In genomic region chr7:30619202-30619601, GRCm38 (mm10) we compare ENCODE assay signal across 9 mouse cellular contexts. TPM values are rescaled to one million over a fixed set of nuclear protein-coding genes. Genes with fewer than 3 reads are reported as not detected.
DNase-seq lines count a peak whose midpoint lies in the region; ATAC-seq lines count a peak whose summit lies in the region.
"Had no signal": no experiment of that assay in that cellular context is flagged by ENCODE, and none has a peak within 500 bp of the region (broad histone marks: within the 10 kb centered on the region; RNA-seq: fewer than 3 reads in every experiment).

No protein-coding gene starts in this region.

- H3K9me3 ChIP-seq in hindbrain, embryonic 10.5 days: no peaks in the 10 kb centered on the region
- no peaks in the 10 kb centered on the region for H3K9me3 ChIP-seq in hindbrain, embryonic 12.5 days (replicated peaks)

- H3K36me3 ChIP-seq in hindbrain, embryonic 10.5 days: peaks cover 90% of the 10 kb centered on the region
- H3K36me3 ChIP-seq in hindbrain, embryonic 12.5 days: peaks cover 69% of the 10 kb centered on the region

- WGBS in hindbrain, embryonic 10.5 days: 80% methylated on average over 3 of the region's 3 CpGs
- WGBS in hindbrain, embryonic 12.5 days: 90% methylated on average over 3 of the region's 3 CpGs

- ATAC-seq in hindbrain, embryonic 12.5 days (ENCODE audit: low FRiP score): no peak

- no peak overlapping the region for H3K9ac ChIP-seq in hindbrain, embryonic 12.5 days

- H3K27me3 ChIP-seq in hindbrain, embryonic 10.5 days (ENCODE audit: insufficient read depth, poor library complexity, severe bottlenecking): no peaks in the 10 kb centered on the region
- no peaks in the 10 kb centered on the region for H3K27me3 ChIP-seq in hindbrain, embryonic 12.5 days

- no peak overlapping the region for H3K27ac ChIP-seq in hindbrain, embryonic 10.5 days
- no peak overlapping the region for H3K27ac ChIP-seq in hindbrain, embryonic 12.5 days

- DNase-seq in hindbrain, embryonic 10.5 days (ENCODE audit: low spot score): peak; percentile 38
- DNase-seq in urinary bladder, postnatal 14 days (ENCODE audit: low spot score): peak; percentile 20
- DNase-seq in urinary bladder, postnatal 36 days (ENCODE audit: low spot score in 2 of 2): no peak
- peak; percentile 23 to 70 for DNase-seq in kidney, postnatal 36 days
- no peak for DNase-seq in right cerebral cortex, postnatal 4 days
- no peak for DNase-seq in urinary bladder, adult 2 months (ENCODE audit: low spot score)
- DNase-seq in right cerebral cortex, postnatal 36 days (ENCODE audit: low spot score in 2 of 2): no peak

- no peak overlapping the region for H3K4me3 ChIP-seq in hindbrain, embryonic 10.5 days
- H3K4me3 ChIP-seq in hindbrain, embryonic 12.5 days: no peak overlapping the region

- no peak overlapping the region for H3K4me2 ChIP-seq in hindbrain, embryonic 12.5 days (replicated peaks)

- no peaks in the 10 kb centered on the region for H3K4me1 ChIP-seq in hindbrain, embryonic 10.5 days (replicated peaks)
- no peaks in the 10 kb centered on the region for H3K4me1 ChIP-seq in hindbrain, embryonic 12.5 days

RNA-seq across cellular contexts. Expression of gene Upk1a, which starts 6.6 kb away (rescaled TPM):
- 0.52 and 1.2 TPM in 2 replicates for polyA plus RNA-seq in hindbrain, embryonic 10.5 days (2016; fragmentation: Nextera tagmentation; extraction: Ambion mirVana)
- 0.21 and 0.35 TPM in 2 replicates for polyA plus RNA-seq in hindbrain, embryonic 12.5 days (2016; fragmentation: Nextera tagmentation; extraction: Ambion mirVana)
- polyA plus RNA-seq in urinary bladder, adult 2 months (2012; rRNA removed): 2,098 and 2,832 TPM in 2 replicates

RNA-seq across cellular contexts. Expression of gene Cox6b1, which starts 6.7 kb away (rescaled TPM):
- 810 and 924 TPM in 2 replicates for polyA plus RNA-seq in hindbrain, embryonic 10.5 days (2016; fragmentation: Nextera tagmentation; extraction: Ambion mirVana)
- 737 and 880 TPM in 2 replicates for polyA plus RNA-seq in hindbrain, embryonic 12.5 days (2016; fragmentation: Nextera tagmentation; extraction: Ambion mirVana)
- 703 and 875 TPM in 2 replicates for polyA plus RNA-seq in urinary bladder, adult 2 months (2012; rRNA removed)

RNA-seq across cellular contexts. Expression of gene Etv2, which starts 16.4 kb away (rescaled TPM):
- polyA plus RNA-seq in hindbrain, embryonic 10.5 days (2016; fragmentation: Nextera tagmentation; extraction: Ambion mirVana): 0.14 TPM in 1 of 2 replicates, not detected in the other
- not detected in 2 replicates for polyA plus RNA-seq in hindbrain, embryonic 12.5 days (2016; fragmentation: Nextera tagmentation; extraction: Ambion mirVana)
- not detected in 2 replicates for polyA plus RNA-seq in urinary bladder, adult 2 months (2012; rRNA removed)
- polyA plus RNA-seq: neural tube, embryonic 14.5 days had no signal

RNA-seq across cellular contexts. Expression of gene Zbtb32, which starts 20.5 kb away (rescaled TPM):
- 0.20 and 0.21 TPM in 2 replicates for polyA plus RNA-seq in hindbrain, embryonic 10.5 days (2016; fragmentation: Nextera tagmentation; extraction: Ambion mirVana)
- polyA plus RNA-seq in hindbrain, embryonic 12.5 days (2016; fragmentation: Nextera tagmentation; extraction: Ambion mirVana): 0.17 and 0.39 TPM in 2 replicates
- polyA plus RNA-seq in urinary bladder, adult 2 months (2012; rRNA removed): 1.8 and 2.4 TPM in 2 replicates

RNA-seq across cellular contexts. Expression of gene Kmt2b, which starts 30.7 kb away (rescaled TPM):
- 9.6 and 11.0 TPM in 2 replicates for polyA plus RNA-seq in hindbrain, embryonic 10.5 days (2016; fragmentation: Nextera tagmentation; extraction: Ambion mirVana)
- polyA plus RNA-seq in hindbrain, embryonic 12.5 days (2016; fragmentation: Nextera tagmentation; extraction: Ambion mirVana): 8.8 and 9.9 TPM in 2 replicates
- 38.3 and 40.2 TPM in 2 replicates for polyA plus RNA-seq in urinary bladder, adult 2 months (2012; rRNA removed)

Comparison
In these comparisons a context has a peak if more than half of its experiments do, and no peak if none do; other contexts are left out.
1. DNase-seq: peak in hindbrain, embryonic 10.5 days (single experiment), urinary bladder, postnatal 14 days (single experiment) and kidney, postnatal 36 days (2 of 2); none in urinary bladder, postnatal 36 days (0 of 2), right cerebral cortex, postnatal 4 days (single experiment), urinary bladder, adult 2 months (single experiment) and right cerebral cortex, postnatal 36 days (0 of 2).
2. RNA of gene Upk1a, which starts 6.6 kb away (polyA plus RNA-seq): 2,098 to 2,832 TPM in urinary bladder, adult 2 months; 0.52 to 1.2 TPM in hindbrain, embryonic 10.5 days and 0.21 to 0.35 TPM in hindbrain, embryonic 12.5 days; every median in the first group is over 100 times any median in the second.